Mouse (Mus musculus): ENCODE measurements around the gene Gm13271. TPM values are rescaled to one million over a fixed set of nuclear protein-coding genes. Genes with fewer than 3 reads are reported as not detected.
"Not testable (repeated sequence)": the region's sequence is repeated elsewhere in the genome, so short reads cannot be mapped to it uniquely, and the experiment has no call there.

Gm13271 gene
- not detected in 2 replicates for polyA plus RNA-seq (2011; ENCODE audit: insufficient read length, low read depth, missing spikeins)

- not testable (repeated sequence) for H3K27ac ChIP-seq (ENCODE audit: insufficient read depth, low read length); H3K4me3 ChIP-seq (ENCODE audit: insufficient read depth, low read length); H3K4me1 ChIP-seq (ENCODE audit: control insufficient read depth, insufficient read depth, low read length)
These were observed at the start of gene Gm13271 for GRCm38 (mm10) chr4:88754818-88755340. Gm13271 (plus strand) TSS chr4:88754868.

GRCm38 (mm10) chr4:88705924-88706323, 48.7 kb upstream of the Gm13271 start:
- Histone ChIP-seq H3K4me3 (ENCODE audit: insufficient read depth, low read length) (no peak overlapping the region), H3K27ac (ENCODE audit: insufficient read depth, low read length) (no peak overlapping the region), H3K4me1 (ENCODE audit: control insufficient read depth, insufficient read depth, low read length) (no peaks in the 10 kb centered on the region)
- no peak for TF ChIP-seq CTCF (IDR thresholded peaks at IDR 0.05; ENCODE audit: borderline replicate concordance, insufficient read depth, low read length)

- Histone ChIP-seq H3K27ac (ENCODE audit: insufficient read depth, low read length) (no peak overlapping the region), H3K4me1 (ENCODE audit: control insufficient read depth, insufficient read depth, low read length) (no peaks in the 10 kb centered on the region), H3K4me3 (ENCODE audit: insufficient read depth, low read length) (no peak overlapping the region)
- TF ChIP-seq CTCF (IDR thresholded peaks at IDR 0.05; ENCODE audit: borderline replicate concordance, insufficient read depth, low read length) (no peak), POLR2A (IDR thresholded peaks at IDR 0.05; ENCODE audit: low read depth, low read length) (no peak)
These were observed 47.4 kb upstream of the Gm13271 start for GRCm38 (mm10) chr4:88707128-88707826.

- Histone ChIP-seq H3K27ac (ENCODE audit: insufficient read depth, low read length) (no peak overlapping the region), H3K4me3 (ENCODE audit: insufficient read depth, low read length) (no peak overlapping the region), H3K4me1 (ENCODE audit: control insufficient read depth, insufficient read depth, low read length) (no peaks in the 10 kb centered on the region; the same call in 1 of the 2 replicates)
- TF ChIP-seq POLR2A (IDR thresholded peaks at IDR 0.05; ENCODE audit: low read depth, low read length): no peak
- no peak for TF ChIP-seq CTCF (IDR thresholded peaks at IDR 0.05; ENCODE audit: borderline replicate concordance, insufficient read depth, low read length)
These were observed 40.4 kb upstream of the Gm13271 start for GRCm38 (mm10) chr4:88714281-88714680.

- TF ChIP-seq POLR2A (IDR thresholded peaks at IDR 0.05; ENCODE audit: low read depth, low read length): no peak
- no peak for TF ChIP-seq CTCF (IDR thresholded peaks at IDR 0.05; ENCODE audit: borderline replicate concordance, insufficient read depth, low read length)
- Histone ChIP-seq H3K27ac (ENCODE audit: insufficient read depth, low read length) (no peak overlapping the region), H3K4me3 (ENCODE audit: insufficient read depth, low read length) (no peak overlapping the region), H3K4me1 (ENCODE audit: control insufficient read depth, insufficient read depth, low read length) (no peaks in the 10 kb centered on the region; the same call in 1 of the 2 replicates)
These were observed 39.6 kb upstream of the Gm13271 start for GRCm38 (mm10) chr4:88715059-88715458.

- Histone ChIP-seq H3K27ac (ENCODE audit: insufficient read depth, low read length) (no peak overlapping the region), H3K4me3 (ENCODE audit: insufficient read depth, low read length) (peak overlapping the region; percentile 69)
- TF ChIP-seq CTCF (IDR thresholded peaks at IDR 0.05; ENCODE audit: borderline replicate concordance, insufficient read depth, low read length) (no peak), POLR2A (IDR thresholded peaks at IDR 0.05; ENCODE audit: low read depth, low read length) (no peak)
These were observed 36.0 kb upstream of the Gm13271 start for GRCm38 (mm10) chr4:88718715-88719114.

GRCm38 (mm10) chr4:88721791-88722721, 32.6 kb upstream of the Gm13271 start, which contains the start of the genes Gm26566 and Klhl9:
Gm26566 (plus strand) TSS chr4:88721805.
Klhl9 (minus strand) TSS chr4:88722465.
- Histone ChIP-seq H3K4me1 (ENCODE audit: control insufficient read depth, insufficient read depth, low read length) (peaks cover 3% of the 10 kb centered on the region; the same call in 1 of the 2 replicates), H3K4me3 (ENCODE audit: insufficient read depth, low read length) (peak within 1 kb of the TSS; percentile 93), H3K27ac (ENCODE audit: insufficient read depth, low read length) (peak within 1 kb of the TSS; percentile 95)
- TF ChIP-seq CTCF (IDR thresholded peaks at IDR 0.05; ENCODE audit: borderline replicate concordance, insufficient read depth, low read length): no peak
- peak; percentile 87 for TF ChIP-seq POLR2A (IDR thresholded peaks at IDR 0.05; ENCODE audit: low read depth, low read length)

More at GRCm38 (mm10) chr4:88718715-88719114, 36.0 kb upstream of the Gm13271 start:
- peaks cover 3% of the 10 kb centered on the region for H3K4me1 ChIP-seq (ENCODE audit: control insufficient read depth, insufficient read depth, low read length)

GRCm38 (mm10) chr4:88723497-88724090, 31.1 kb upstream of the Gm13271 start:
- no peak for TF ChIP-seq POLR2A (IDR thresholded peaks at IDR 0.05; ENCODE audit: low read depth, low read length)
- TF ChIP-seq CTCF (IDR thresholded peaks at IDR 0.05; ENCODE audit: borderline replicate concordance, insufficient read depth, low read length): no peak
- Histone ChIP-seq H3K4me3 (ENCODE audit: insufficient read depth, low read length) (no peak overlapping the region), H3K4me1 (ENCODE audit: control insufficient read depth, insufficient read depth, low read length) (peaks cover 3% of the 10 kb centered on the region; the same call in 1 of the 2 replicates), H3K27ac (ENCODE audit: insufficient read depth, low read length) (no peak overlapping the region)

- H3K27ac ChIP-seq (ENCODE audit: insufficient read depth, low read length): no peak overlapping the region
- TF ChIP-seq CTCF (IDR thresholded peaks at IDR 0.05; ENCODE audit: borderline replicate concordance, insufficient read depth, low read length) (no peak), POLR2A (IDR thresholded peaks at IDR 0.05; ENCODE audit: low read depth, low read length) (no peak)
- no peak overlapping the region for H3K4me3 ChIP-seq (ENCODE audit: insufficient read depth, low read length)
- H3K4me1 ChIP-seq (ENCODE audit: control insufficient read depth, insufficient read depth, low read length): no peaks in the 10 kb centered on the region
These were observed 27.9 kb upstream of the Gm13271 start for GRCm38 (mm10) chr4:88726727-88727126.

Data from embryonic fibroblast, embryonic 13.5 days (primary cell).